Mouse (Mus musculus) heart, adult 2 months (tissue): ENCODE measurements around the gene Olfr15.

Source experiments
- EP300 ChIP-seq: fragments of 200-500 bp; IDR thresholded peaks from 2 replicates; pipeline ENCODE4 v1.6.1; 2011; ENCODE audit warnings: low read depth, low read length, control low read depth; ENCODE audit not compliant: insufficient read depth
- POLR2A ChIP-seq: fragments of 200-500 bp; IDR thresholded peaks from 2 replicates; pipeline ENCODE4 v1.6.1; 2011; ENCODE audit warnings: mild to moderate bottlenecking, low read depth, low read length, control low read depth; ENCODE audit not compliant: insufficient read depth

DNA sequence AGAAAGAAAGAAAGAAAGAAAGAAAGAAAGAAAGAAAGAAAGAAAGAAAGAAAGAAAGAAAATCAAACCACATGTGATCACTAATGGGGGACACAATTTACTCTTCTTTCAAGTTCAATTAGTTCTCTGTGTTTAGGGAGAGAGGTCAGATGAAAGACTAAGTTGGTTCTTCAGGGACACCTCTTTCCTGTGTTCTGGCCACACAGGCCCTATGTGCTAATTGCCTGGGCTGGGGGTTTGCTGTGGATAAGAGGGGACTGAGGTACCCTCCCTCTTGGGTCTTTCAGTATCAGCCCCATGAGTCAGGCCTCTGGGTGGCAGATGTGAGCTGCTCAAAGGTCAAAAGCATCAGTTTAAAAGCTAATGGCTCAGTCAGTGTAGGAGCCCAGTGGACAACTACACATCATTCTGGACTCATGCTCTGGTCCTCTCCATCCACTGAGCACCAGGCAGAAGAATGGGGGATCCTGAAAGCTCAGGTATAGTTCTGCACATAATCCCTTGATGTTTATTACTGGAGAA is at the start of gene Olfr15:
- TF ChIP-seq EP300 (no peak), POLR2A (no peak)
